Mouse (Mus musculus) intestine, postnatal 0 days (tissue): ENCODE measurements around the gene Atic. TPM values are rescaled to one million over a fixed set of nuclear protein-coding genes. Genes with fewer than 3 reads are reported as not detected.

Experiments
- ATAC-seq: fragments of 200-750 bp; cut with Nextera tagmentation; 2 replicates; pipeline ENCODE4 v1.8.0; 2017; ENCODE audit warnings: mild to moderate bottlenecking, moderate TSS enrichment, moderate library complexity
- H3K27ac ChIP-seq: fragments of 300-500 bp; sonication (generic); 2 replicates; pipeline ENCODE4 v1.5.1; 2014; ENCODE audit warnings: mild to moderate bottlenecking, low read depth, low read length, moderate library complexity
- H3K27me3 ChIP-seq: fragments of 300-500 bp; sonication (generic); replicated peaks from 2 replicates; pipeline ENCODE4 v1.6.1; 2014; ENCODE audit warnings: low read length, mixed read lengths; ENCODE audit not compliant: control insufficient read depth, insufficient read depth
- H3K36me3 ChIP-seq: fragments of 300-500 bp; sonication (generic); 2 replicates; pipeline ENCODE4 v1.6.1; 2014; ENCODE audit warnings: mild to moderate bottlenecking, moderate library complexity; ENCODE audit not compliant: control insufficient read depth, insufficient read depth
- H3K4me1 ChIP-seq: fragments of 300-500 bp; sonication (generic); replicated peaks from 2 replicates; pipeline ENCODE4 v1.6.1; 2014; ENCODE audit warnings: antibody characterized with exemption, low read length, mixed read lengths; ENCODE audit not compliant: control insufficient read depth, insufficient read depth
- H3K4me2 ChIP-seq: fragments of 300-500 bp; sonication (generic); replicated peaks from 2 replicates; pipeline ENCODE4 v1.6.1; 2014; ENCODE audit warnings: low read depth, mild to moderate bottlenecking, moderate library complexity
- H3K4me3 ChIP-seq: fragments of 300-500 bp; sonication (generic); 2 replicates; pipeline ENCODE4 v1.5.1; 2014; ENCODE audit warnings: low read depth, low read length
- H3K9ac ChIP-seq: fragments of 300-500 bp; sonication (generic); 2 replicates; pipeline ENCODE4 v1.6.1; 2014; ENCODE audit warnings: mild to moderate bottlenecking, low read depth, low read length
- H3K9me3 ChIP-seq: fragments of 300-500 bp; sonication (generic); 2 replicates; pipeline ENCODE4 v1.6.1; 2016; ENCODE audit warnings: mixed run types; ENCODE audit not compliant: control insufficient read depth
- CTCF ChIP-seq: sonication (generic); IDR thresholded peaks from 2 replicates; pipeline ENCODE4 v1.5.1; 2016; ENCODE audit warnings: low read depth, mild to moderate bottlenecking, control low read depth, antibody characterized with exemption, moderate library complexity
- WGBS: fragments of 180-500 bp; shearing (Covaris S2); extraction: QIAGEN DNeasy Blood & Tissue Kit; methylation state at CpG from one replicate; pipeline ENCODE4 v1.1.7; 2014; 5-methylcytosine and 5-hydroxymethylcytosine counted together
- polyA plus RNA-seq: library from polyadenylated mRNA; unstranded; fragments of >200 nt; fragmentation: Nextera tagmentation; extraction: Ambion mirVana; gene quantifications from 2 replicates; pipeline ENCODE4 v1.2.1, GENCODE M21; 2015

Gene Atic
- polyA plus RNA-seq, 1 experiment from 2014 or later = 23.2 TPM

- Histone ChIP-seq H3K4me2 (no peak overlapping the region), H3K9me3 (no peaks in the 10 kb centered on the region), H3K36me3 (peaks cover 31% of the 10 kb centered on the region), H3K27me3 (no peaks in the 10 kb centered on the region), H3K4me3 (no peak overlapping the region), H3K27ac (no peak overlapping the region), H3K9ac (no peak overlapping the region), H3K4me1 (no peaks in the 10 kb centered on the region)
- WGBS = 92% methylated on average over 8 of the region's 8 CpGs
- no peak for TF ChIP-seq CTCF
- no peak for ATAC-seq
Measured at GRCm38 (mm10) chr1:71606600-71607325, 49.8 kb downstream of the Atic start.

- 96% methylated on average over 37 of the region's 37 CpGs for WGBS
- Histone ChIP-seq H3K4me3 (no peak overlapping the region), H3K27me3 (no peaks in the 10 kb centered on the region)
Measured at GRCm38 (mm10) chr1:71609057-71609775, 52.3 kb downstream of the Atic start.

GRCm38 (mm10) chr1:71609916-71610315, 53.0 kb downstream of the Atic start:
- Histone ChIP-seq H3K4me3 (no peak overlapping the region), H3K9ac (no peak overlapping the region), H3K36me3 (peaks cover 28% of the 10 kb centered on the region), H3K27ac (no peak overlapping the region), H3K27me3 (no peaks in the 10 kb centered on the region), H3K9me3 (no peaks in the 10 kb centered on the region), H3K4me1 (no peaks in the 10 kb centered on the region), H3K4me2 (no peak overlapping the region)
- 88% methylated on average over 5 of the region's 5 CpGs for WGBS
- no peak for TF ChIP-seq CTCF
- no peak for ATAC-seq

More at GRCm38 (mm10) chr1:71609057-71609775, 52.3 kb downstream of the Atic start:
- Histone ChIP-seq H3K9ac (no peak overlapping the region), H3K9me3 (no peaks in the 10 kb centered on the region), H3K4me1 (no peaks in the 10 kb centered on the region), H3K4me2 (no peak overlapping the region), H3K36me3 (peaks cover 33% of the 10 kb centered on the region), H3K27ac (no peak overlapping the region)
- ATAC-seq = no peak
- TF ChIP-seq CTCF = no peak

GRCm38 (mm10) chr1:71612256-71612655, 55.3 kb downstream of the Atic start:
- Histone ChIP-seq H3K4me1 (no peaks in the 10 kb centered on the region), H3K36me3 (peaks cover 19% of the 10 kb centered on the region), H3K27ac (no peak overlapping the region), H3K9ac (no peak overlapping the region), H3K4me2 (no peak overlapping the region), H3K27me3 (no peaks in the 10 kb centered on the region), H3K9me3 (no peaks in the 10 kb centered on the region), H3K4me3 (no peak overlapping the region)
- WGBS = 94% methylated on average over 21 of the region's 21 CpGs
- ATAC-seq = no peak
- TF ChIP-seq CTCF = no peak

- no peaks in the 10 kb centered on the region for H3K4me1 ChIP-seq
- no peak for TF ChIP-seq CTCF
- H3K36me3 ChIP-seq = peaks cover 14% of the 10 kb centered on the region
- H3K4me3 ChIP-seq = no peak overlapping the region
- H3K9me3 ChIP-seq = no peaks in the 10 kb centered on the region
- no peak for ATAC-seq
- H3K4me2 ChIP-seq = no peak overlapping the region
- H3K9ac ChIP-seq = no peak overlapping the region
- 87% methylated on average over 8 of the region's 8 CpGs for WGBS
- H3K27ac ChIP-seq = no peak overlapping the region
- H3K27me3 ChIP-seq = no peaks in the 10 kb centered on the region
Measured at GRCm38 (mm10) chr1:71614545-71615246, 57.7 kb downstream of the Atic start.

- Histone ChIP-seq H3K4me1 (no peaks in the 10 kb centered on the region), H3K4me2 (no peak overlapping the region), H3K36me3 (peaks cover 9% of the 10 kb centered on the region), H3K27me3 (no peaks in the 10 kb centered on the region), H3K9me3 (no peaks in the 10 kb centered on the region), H3K4me3 (no peak overlapping the region), H3K27ac (no peak overlapping the region), H3K9ac (no peak overlapping the region)
- ATAC-seq = no peak
- TF ChIP-seq CTCF = no peak
- 96% methylated on average over 2 of the region's 2 CpGs for WGBS
Measured at GRCm38 (mm10) chr1:71621526-71621925, 64.6 kb downstream of the Atic start.
